Mouse (Mus musculus) E14TG2a.4 (cell line): ENCODE results near the gene Snrpa.

Experiments used
- H3K27me3 ChIP-seq: 2 replicates; pipeline ENCODE4 v1.6.1; 2014; ENCODE audit warnings: low read length, control low read depth; ENCODE audit not compliant: insufficient read depth
- H3K36me3 ChIP-seq: 2 replicates; pipeline ENCODE4 v1.6.1; 2014; ENCODE audit warnings: low read length, control low read depth; ENCODE audit not compliant: insufficient read depth
- H3K4me1 ChIP-seq: replicated peaks from 2 replicates; pipeline ENCODE4 v1.6.1; 2014; ENCODE audit warnings: low read depth, low read length, control low read depth
- H3K4me3 ChIP-seq: replicated peaks from 2 replicates; pipeline ENCODE4 v1.5.1; 2014; ENCODE audit warnings: mild to moderate bottlenecking, low read length
- H3K9me3 ChIP-seq: 2 replicates; pipeline ENCODE4 v1.6.1; 2014; ENCODE audit warnings: low read length, control low read depth
- CTCF ChIP-seq: conservative IDR thresholded peaks from 2 replicates; pipeline ENCODE4 v1.5.1; 2014; ENCODE audit warnings: low read length
- NANOG ChIP-seq: IDR thresholded peaks from 2 replicates; pipeline ENCODE4 v1.6.1; 2014; ENCODE audit warnings: borderline replicate concordance, low read length, mixed read lengths
- POU5F1 ChIP-seq: IDR thresholded peaks from 2 replicates; pipeline ENCODE4 v1.6.1; 2014; ENCODE audit warnings: low read length, borderline replicate concordance

The Snrpa gene

GRCm38 (mm10) chr7:27178324-27179216, 17.5 kb downstream of the Snrpa start, which contains the start of gene Rab4b:
Gene Rab4b (minus strand): TSS chr7:27178896.
- no peaks in the 10 kb centered on the region for H3K27me3 ChIP-seq
- H3K9me3 ChIP-seq, result no peaks in the 10 kb centered on the region
- peaks cover 28% of the 10 kb centered on the region for H3K36me3 ChIP-seq
- TF ChIP-seq POU5F1 (no peak), CTCF (peak; percentile 24)
- peaks cover 83% of the 10 kb centered on the region for H3K4me1 ChIP-seq
- peak within 1 kb of the TSS; percentile 88 for H3K4me3 ChIP-seq

- Histone ChIP-seq H3K27me3 (no peaks in the 10 kb centered on the region), H3K4me1 (peaks cover 83% of the 10 kb centered on the region), H3K36me3 (peaks cover 28% of the 10 kb centered on the region), H3K4me3 (peak overlapping the region; percentile 88), H3K9me3 (no peaks in the 10 kb centered on the region)
- no peak for TF ChIP-seq POU5F1
- TF ChIP-seq NANOG, result no peak
- TF ChIP-seq CTCF, result no peak
These were observed 18.1 kb downstream of the Snrpa start for GRCm38 (mm10) chr7:27177942-27178323.

GRCm38 (mm10) chr7:27174896-27175295, 21.2 kb downstream of the Snrpa start:
- Histone ChIP-seq H3K4me1 (peaks cover 65% of the 10 kb centered on the region), H3K4me3 (peak overlapping the region; percentile 52)
- no peak; the same call in 1 of the 2 replicates for TF ChIP-seq CTCF
- no peak for TF ChIP-seq POU5F1
- no peak for TF ChIP-seq NANOG

GRCm38 (mm10) chr7:27174496-27174895, 21.6 kb downstream of the Snrpa start:
- Histone ChIP-seq H3K9me3 (no peaks in the 10 kb centered on the region), H3K4me1 (peaks cover 61% of the 10 kb centered on the region), H3K27me3 (no peaks in the 10 kb centered on the region), H3K4me3 (peak overlapping the region; percentile 52), H3K36me3 (peaks cover 56% of the 10 kb centered on the region)
- TF ChIP-seq POU5F1, result no peak
- TF ChIP-seq NANOG, result no peak
- TF ChIP-seq CTCF, result no peak

More at GRCm38 (mm10) chr7:27174896-27175295, 21.2 kb downstream of the Snrpa start:
- Histone ChIP-seq H3K36me3 (peaks cover 52% of the 10 kb centered on the region), H3K27me3 (no peaks in the 10 kb centered on the region), H3K9me3 (no peaks in the 10 kb centered on the region)

GRCm38 (mm10) chr7:27170981-27171380, 25.1 kb downstream of the Snrpa start:
- Histone ChIP-seq H3K4me1 (peaks cover 60% of the 10 kb centered on the region), H3K27me3 (no peaks in the 10 kb centered on the region), H3K4me3 (no peak overlapping the region), H3K9me3 (no peaks in the 10 kb centered on the region), H3K36me3 (peaks cover 74% of the 10 kb centered on the region)
- TF ChIP-seq NANOG, result no peak
- TF ChIP-seq POU5F1, result no peak

GRCm38 (mm10) chr7:27168371-27168770, 27.7 kb downstream of the Snrpa start:
- Histone ChIP-seq H3K4me3 (no peak overlapping the region), H3K4me1 (peaks cover 60% of the 10 kb centered on the region), H3K27me3 (no peaks in the 10 kb centered on the region), H3K36me3 (peaks cover 71% of the 10 kb centered on the region), H3K9me3 (no peaks in the 10 kb centered on the region)
- TF ChIP-seq POU5F1 (no peak), NANOG (no peak), CTCF (no peak)

GRCm38 (mm10) chr7:27167475-27168094, 28.5 kb downstream of the Snrpa start:
- Histone ChIP-seq H3K27me3 (no peaks in the 10 kb centered on the region), H3K4me1 (peaks cover 60% of the 10 kb centered on the region), H3K9me3 (no peaks in the 10 kb centered on the region), H3K36me3 (peaks cover 71% of the 10 kb centered on the region), H3K4me3 (peak overlapping the region; percentile 89)
- TF ChIP-seq CTCF (no peak), POU5F1 (no peak), NANOG (no peak)

- Histone ChIP-seq H3K36me3 (peaks cover 71% of the 10 kb centered on the region), H3K9me3 (no peaks in the 10 kb centered on the region), H3K4me3 (peak within 1 kb of the TSS; percentile 89), H3K27me3 (no peaks in the 10 kb centered on the region), H3K4me1 (peaks cover 60% of the 10 kb centered on the region)
- TF ChIP-seq POU5F1 (no peak), CTCF (no peak), NANOG (no peak)
These were observed 29.2 kb downstream of the Snrpa start, which contains the start of gene Egln2 for GRCm38 (mm10) chr7:27166614-27167474. Gene Egln2 (minus strand): TSS chr7:27166802.
